In the genomic region with DNA sequence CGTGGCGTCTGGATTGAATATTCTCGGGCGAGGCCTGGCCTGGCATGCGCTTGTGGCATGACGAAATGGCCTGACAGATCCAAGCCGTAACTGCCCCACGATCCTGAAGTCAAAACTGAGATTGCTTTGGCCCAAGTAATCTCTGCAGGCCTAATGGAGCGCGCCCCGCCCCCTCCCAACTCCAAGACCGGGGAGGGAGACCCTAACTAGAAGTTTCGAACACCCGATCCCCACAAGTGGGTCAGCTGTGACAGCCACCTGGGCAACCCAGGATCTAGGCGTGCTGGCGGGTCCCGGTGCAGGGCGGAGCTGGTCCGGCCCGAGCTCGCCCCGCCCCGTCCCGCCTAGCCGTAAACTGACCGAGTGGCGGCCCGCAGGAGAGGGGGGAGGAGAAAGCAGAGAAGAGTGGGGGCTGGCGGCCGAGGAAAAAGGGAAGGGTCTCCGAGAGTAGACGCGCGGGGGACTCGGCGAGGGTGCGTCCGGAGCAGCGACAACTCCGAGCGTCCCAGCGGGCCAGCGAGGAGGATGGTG, we compare ENCODE assay signal across 8 mouse cellular contexts. TPM values are rescaled to one million over a fixed set of nuclear protein-coding genes. Genes with fewer than 3 reads are reported as not detected.
A peak's percentile ranks its signal among the peaks of the same experiment; 100 is the strongest.
DNase-seq lines count a peak whose midpoint lies in the region; ATAC-seq lines count a peak whose summit lies in the region.

Itgb5 (plus strand) TSS at position 365 of the 531 bp plus-strand sequence.

- no peaks in the 10 kb centered on the region for H3K27me3 ChIP-seq in embryonic facial prominence, embryonic 15.5 days
- H3K27me3 ChIP-seq in heart, embryonic 12.5 days (replicated peaks), result no peaks in the 10 kb centered on the region
- no peaks in the 10 kb centered on the region for H3K27me3 ChIP-seq in kidney, embryonic 15.5 days
- H3K27me3 ChIP-seq in midbrain, embryonic 15.5 days (replicated peaks), result peaks cover 44% of the 10 kb centered on the region

- ATAC-seq in embryonic facial prominence, embryonic 15.5 days (ENCODE audit: insufficient number of reproducible peaks, low FRiP score, low TSS enrichment, low read depth), result peak; percentile 83
- peak; percentile 77 for ATAC-seq in heart, embryonic 12.5 days (ENCODE audit: insufficient number of reproducible peaks, low FRiP score)
- ATAC-seq in kidney, embryonic 15.5 days (replicated peaks; ENCODE audit: low FRiP score), result peak; percentile 89
- peak; percentile 68 for ATAC-seq in midbrain, embryonic 15.5 days (replicated peaks)

- H3K4me1 ChIP-seq in embryonic facial prominence, embryonic 15.5 days, result peaks cover 31% of the 10 kb centered on the region
- peaks cover 29% of the 10 kb centered on the region for H3K4me1 ChIP-seq in heart, embryonic 12.5 days (replicated peaks)
- H3K4me1 ChIP-seq in kidney, embryonic 15.5 days, result peaks cover 39% of the 10 kb centered on the region
- peaks cover 32% of the 10 kb centered on the region for H3K4me1 ChIP-seq in midbrain, embryonic 15.5 days

- no peaks in the 10 kb centered on the region for H3K36me3 ChIP-seq in embryonic facial prominence, embryonic 15.5 days
- H3K36me3 ChIP-seq in heart, embryonic 12.5 days, result no peaks in the 10 kb centered on the region
- no peaks in the 10 kb centered on the region for H3K36me3 ChIP-seq in kidney, embryonic 15.5 days
- H3K36me3 ChIP-seq in midbrain, embryonic 15.5 days (replicated peaks), result no peaks in the 10 kb centered on the region

- peak within 1 kb of the TSS; percentile 78 for H3K4me2 ChIP-seq in embryonic facial prominence, embryonic 15.5 days (replicated peaks)
- H3K4me2 ChIP-seq in heart, embryonic 12.5 days, result peak within 1 kb of the TSS; percentile 85
- peak within 1 kb of the TSS; percentile 95 for H3K4me2 ChIP-seq in kidney, embryonic 15.5 days
- peak within 1 kb of the TSS; percentile 99 for H3K4me2 ChIP-seq in midbrain, embryonic 15.5 days

- H3K9me3 ChIP-seq in embryonic facial prominence, embryonic 15.5 days (replicated peaks), result no peaks in the 10 kb centered on the region
- H3K9me3 ChIP-seq in heart, embryonic 12.5 days (replicated peaks), result no peaks in the 10 kb centered on the region
- H3K9me3 ChIP-seq in kidney, embryonic 15.5 days (replicated peaks), result no peaks in the 10 kb centered on the region
- no peaks in the 10 kb centered on the region for H3K9me3 ChIP-seq in midbrain, embryonic 15.5 days

- peak within 1 kb of the TSS; percentile 80 for H3K4me3 ChIP-seq in embryonic facial prominence, embryonic 15.5 days (replicated peaks)
- peak within 1 kb of the TSS; percentile 82 for H3K4me3 ChIP-seq in heart, embryonic 12.5 days
- H3K4me3 ChIP-seq in kidney, embryonic 15.5 days (replicated peaks), result peak within 1 kb of the TSS; percentile 90
- H3K4me3 ChIP-seq in midbrain, embryonic 15.5 days, result peak within 1 kb of the TSS; percentile 69

- DNase-seq in CD4-positive helper T cell, adult 2 months (ENCODE audit: low read depth, low spot score), result peak; percentile 14
- DNase-seq in adrenal gland, postnatal 25 days, result peak; percentile 90
- DNase-seq in liver, result peak; percentile 64
- DNase-seq in thymus, postnatal 36 days, result peak; percentile 8 to 27

- peak within 1 kb of the TSS; percentile 80 for H3K9ac ChIP-seq in embryonic facial prominence, embryonic 15.5 days
- H3K9ac ChIP-seq in heart, embryonic 12.5 days, result peak within 1 kb of the TSS; percentile 87
- H3K9ac ChIP-seq in kidney, embryonic 15.5 days, result peak within 1 kb of the TSS; percentile 86
- H3K9ac ChIP-seq in midbrain, embryonic 15.5 days, result peak within 1 kb of the TSS; percentile 60

- under 1% methylated on average over 43 of the region's 43 CpGs for WGBS in embryonic facial prominence, embryonic 15.5 days
- WGBS in heart, embryonic 12.5 days, result under 1% methylated on average over 43 of the region's 43 CpGs
- under 1% methylated on average over 40 of the region's 43 CpGs for WGBS in kidney, embryonic 15.5 days
- WGBS in midbrain, embryonic 15.5 days, result under 1% methylated on average over 43 of the region's 43 CpGs

- peak within 1 kb of the TSS; percentile 93 for H3K27ac ChIP-seq in embryonic facial prominence, embryonic 15.5 days (replicated peaks)
- H3K27ac ChIP-seq in heart, embryonic 12.5 days (ENCODE audit: poor library complexity, severe bottlenecking), result peak within 1 kb of the TSS; percentile 49
- H3K27ac ChIP-seq in kidney, embryonic 15.5 days, result peak within 1 kb of the TSS; percentile 87
- peak within 1 kb of the TSS; percentile 61; the same call in 1 of the 2 replicates for H3K27ac ChIP-seq in midbrain, embryonic 15.5 days

RNA-seq across cellular contexts. Expression of gene Itgb5, which starts in this region (rescaled TPM):
- 159 and 212 TPM in 2 replicates for total RNA-seq in adrenal gland, postnatal 25 days (2021)
- polyA plus RNA-seq in embryonic facial prominence, embryonic 15.5 days (2015; fragmentation: Nextera tagmentation; extraction: Ambion mirVana), result 118 and 123 TPM in 2 replicates
- polyA plus RNA-seq in heart, embryonic 12.5 days (2016; fragmentation: Nextera tagmentation; extraction: Ambion mirVana), result 74.8 and 76.8 TPM in 2 replicates
- polyA plus RNA-seq in kidney, embryonic 15.5 days (2015; fragmentation: Nextera tagmentation; extraction: Ambion mirVana), result 44.4 and 46.9 TPM in 2 replicates
- 24.1 and 24.6 TPM in 2 replicates for polyA plus RNA-seq in midbrain, embryonic 15.5 days (2015; fragmentation: Nextera tagmentation; extraction: Ambion mirVana)

Comparison
In these comparisons a context has a peak if more than half of its experiments do, and no peak if none do; other contexts are left out.
1. Peak in every context shown above with its lines: DNase-seq, ATAC-seq, H3K4me3 ChIP-seq and H3K27ac ChIP-seq.
2. DNase-seq: peak in every context shown above with its lines; median percentile 90 in adrenal gland, postnatal 25 days; 64 in liver; 18 in thymus, postnatal 36 days; 14 in CD4-positive helper T cell, adult 2 months.